Mouse (Mus musculus) limb, embryonic 14.5 days (tissue): ENCODE results near the gene Tfrc. TPM values are rescaled to one million over a fixed set of nuclear protein-coding genes. Genes with fewer than 3 reads are reported as not detected.

Source experiments
- ATAC-seq: fragments of 200-750 bp; cut with Nextera tagmentation; 2 replicates; pipeline ENCODE4 v1.8.0; 2017; ENCODE audit warnings: low read depth, moderate number of reproducible peaks, moderate TSS enrichment; ENCODE audit not compliant: low FRiP score
- DNase-seq: peaks from one replicate; pipeline ENCODE4 v3.0.0-alpha.2; 2015; ENCODE audit warnings: low spot score
- H3K27ac ChIP-seq: fragments of 300-500 bp; sonication (generic); replicated peaks from 2 replicates; pipeline ENCODE4 v1.5.1; 2014; ENCODE audit warnings: low read depth, mild to moderate bottlenecking, low read length, moderate library complexity, mixed read lengths
- H3K27me3 ChIP-seq: fragments of 300-500 bp; sonication (generic); 2 replicates; pipeline ENCODE4 v1.6.1; 2014; ENCODE audit warnings: low read length, mixed read lengths; ENCODE audit not compliant: control insufficient read depth, insufficient read depth
- H3K36me3 ChIP-seq: fragments of 300-500 bp; sonication (generic); 2 replicates; pipeline ENCODE4 v1.6.1; 2014; ENCODE audit warnings: mild to moderate bottlenecking, low read length, moderate library complexity, mixed read lengths; ENCODE audit not compliant: control insufficient read depth, insufficient read depth
- H3K4me1 ChIP-seq: fragments of 300-500 bp; sonication (generic); 2 replicates; pipeline ENCODE4 v1.6.1; 2014; ENCODE audit warnings: antibody characterized with exemption, low read length, mixed read lengths; ENCODE audit not compliant: control insufficient read depth, insufficient read depth
- H3K4me2 ChIP-seq: fragments of 300-500 bp; sonication (generic); replicated peaks from 2 replicates; pipeline ENCODE4 v1.6.1; 2014; ENCODE audit warnings: low read depth, mild to moderate bottlenecking, low read length, moderate library complexity; ENCODE audit not compliant: severe bottlenecking
- H3K4me3 ChIP-seq: fragments of 300-500 bp; sonication (generic); replicated peaks from 2 replicates; pipeline ENCODE4 v1.5.1; 2014; ENCODE audit warnings: low read length
- H3K9ac ChIP-seq: fragments of 300-500 bp; sonication (generic); 2 replicates; pipeline ENCODE4 v1.6.1; 2014; ENCODE audit warnings: mild to moderate bottlenecking, low read depth, low read length, moderate library complexity; ENCODE audit not compliant: severe bottlenecking
- H3K9me3 ChIP-seq: fragments of 300-500 bp; sonication (generic); 2 replicates; pipeline ENCODE4 v1.6.1; 2016; ENCODE audit warnings: low read length; ENCODE audit not compliant: control insufficient read depth
- POLR2A ChIP-seq: fragments of 200-500 bp; IDR thresholded peaks from 2 replicates; pipeline ENCODE4 v1.8.0; 2012; ENCODE audit warnings: inconsistent platforms, mild to moderate bottlenecking, moderate library complexity, borderline replicate concordance; ENCODE audit not compliant: insufficient read depth, insufficient read length; ENCODE audit errors: extremely low read depth
- WGBS: fragments of 180-500 bp; shearing (Covaris S2); extraction: QIAGEN DNeasy Blood & Tissue Kit; methylation state at CpG from one replicate; pipeline ENCODE4 v1.1.7; 2014; 5-methylcytosine and 5-hydroxymethylcytosine counted together
- polyA plus RNA-seq, 2 experiments: library from polyadenylated mRNA; depleted of rRNA in 1 of 2; stranded (reverse) in 1 of 2; unstranded in 1 of 2; fragments of >200 nt; fragmentation: Nextera tagmentation in 1 of 2; extraction: Ambion mirVana in 1 of 2; gene quantifications; 2 replicates each; pipeline versions ENCODE4 v1.2.1 to v1.2.3; 2012 to 2014

The Tfrc gene
- polyA plus RNA-seq, 2 experiments: 33.6 to 33.8 TPM

DNA sequence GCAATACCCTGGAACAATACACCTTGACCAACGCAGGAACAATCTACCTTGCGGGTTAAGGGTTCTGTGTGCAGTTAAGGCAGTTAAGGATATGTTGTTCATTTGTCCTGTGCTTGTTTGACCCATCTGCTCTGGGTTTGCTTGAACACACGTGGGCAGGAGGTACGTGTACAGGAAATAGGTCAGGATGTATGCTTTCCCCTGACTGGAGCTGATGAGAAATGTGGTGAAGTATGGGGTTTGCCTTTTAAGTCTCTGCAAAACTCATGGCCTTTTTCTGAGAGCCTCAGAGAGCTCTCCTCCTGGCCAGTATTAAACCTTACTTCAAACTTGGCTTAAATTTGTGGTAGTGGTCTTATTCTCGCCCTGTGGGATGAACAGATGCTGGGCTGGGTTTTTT lies 14.8 kb upstream of the Tfrc start:
- no peak for ATAC-seq
- Histone ChIP-seq H3K27ac (no peak overlapping the region), H3K4me1 (no peaks in the 10 kb centered on the region), H3K27me3 (no peaks in the 10 kb centered on the region), H3K9me3 (no peaks in the 10 kb centered on the region), H3K36me3 (no peaks in the 10 kb centered on the region), H3K9ac (no peak overlapping the region), H3K4me2 (no peak overlapping the region), H3K4me3 (no peak overlapping the region)
- DNase-seq: no peak
- WGBS: 60% methylated on average over 5 of the region's 5 CpGs
- TF ChIP-seq POLR2A: no peak

DNA sequence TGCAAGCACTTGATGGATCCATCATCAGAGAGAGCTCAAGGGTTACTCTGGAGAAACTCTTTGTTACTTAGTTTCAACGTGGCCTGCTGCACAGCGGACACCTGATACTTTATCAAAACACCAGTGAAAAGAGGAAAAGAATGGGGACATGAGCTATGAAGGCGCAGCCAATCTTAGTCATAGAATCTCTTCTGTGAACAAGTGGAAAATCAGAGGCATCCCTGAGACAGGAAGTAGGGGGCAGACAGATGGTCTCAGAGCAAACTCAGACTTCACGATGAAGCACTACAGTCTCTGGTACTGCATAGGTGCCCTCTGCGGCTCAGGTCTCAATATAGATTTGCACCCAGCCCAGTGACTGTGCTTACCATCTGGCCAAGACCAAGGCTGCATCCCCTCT lies 14.0 kb upstream of the Tfrc start:
- Histone ChIP-seq H3K36me3 (no peaks in the 10 kb centered on the region), H3K27ac (no peak overlapping the region), H3K9ac (no peak overlapping the region), H3K9me3 (no peaks in the 10 kb centered on the region), H3K4me3 (no peak overlapping the region), H3K4me2 (no peak overlapping the region), H3K27me3 (no peaks in the 10 kb centered on the region), H3K4me1 (no peaks in the 10 kb centered on the region)
- 79% methylated on average over 5 of the region's 5 CpGs for WGBS
- ATAC-seq (no peak), DNase-seq (no peak)
- TF ChIP-seq POLR2A: no peak

- H3K36me3 ChIP-seq: no peaks in the 10 kb centered on the region
- H3K4me2 ChIP-seq: no peak overlapping the region
- H3K9ac ChIP-seq: no peak overlapping the region
- H3K4me1 ChIP-seq: no peaks in the 10 kb centered on the region
- H3K27me3 ChIP-seq: no peaks in the 10 kb centered on the region
- ATAC-seq (no peak), DNase-seq (no peak)
- no peak overlapping the region for H3K27ac ChIP-seq
- WGBS: 83% methylated on average over 10 of the region's 10 CpGs
- no peaks in the 10 kb centered on the region for H3K9me3 ChIP-seq
- no peak for TF ChIP-seq POLR2A
- no peak overlapping the region for H3K4me3 ChIP-seq
These were observed 13.4 kb upstream of the Tfrc start for GRCm38 (mm10) chr16:32595142-32595855.

- H3K27me3 ChIP-seq: no peaks in the 10 kb centered on the region
- H3K27ac ChIP-seq: no peak overlapping the region
- TF ChIP-seq POLR2A: no peak
- 31% methylated on average over 4 of the region's 4 CpGs for WGBS
- no peaks in the 10 kb centered on the region for H3K9me3 ChIP-seq
- no peak for ATAC-seq
- no peak overlapping the region for H3K9ac ChIP-seq
- no peak overlapping the region for H3K4me3 ChIP-seq
- H3K4me1 ChIP-seq: no peaks in the 10 kb centered on the region
- no peak overlapping the region for H3K4me2 ChIP-seq
- peak; percentile 56 for DNase-seq
- H3K36me3 ChIP-seq: no peaks in the 10 kb centered on the region
These were observed 10.8 kb upstream of the Tfrc start for GRCm38 (mm10) chr16:32597909-32598381.

- no peak for TF ChIP-seq POLR2A
- Histone ChIP-seq H3K4me2 (no peak overlapping the region), H3K36me3 (no peaks in the 10 kb centered on the region), H3K9ac (no peak overlapping the region), H3K9me3 (no peaks in the 10 kb centered on the region), H3K27ac (no peak overlapping the region), H3K4me1 (no peaks in the 10 kb centered on the region), H3K27me3 (no peaks in the 10 kb centered on the region), H3K4me3 (no peak overlapping the region)
- WGBS: 70% methylated on average over 1 of the region's 1 CpGs
- DNase-seq (no peak), ATAC-seq (no peak)
These were observed 9.6 kb upstream of the Tfrc start for GRCm38 (mm10) chr16:32599151-32599550.
